Mouse (Mus musculus) intestine, embryonic 15.5 days (tissue): ENCODE results near the gene Zfp644. TPM values are rescaled to one million over a fixed set of nuclear protein-coding genes. Genes with fewer than 3 reads are reported as not detected.

ENCODE experiments used
- ATAC-seq: fragments of 200-750 bp; cut with Nextera tagmentation; 2 replicates; pipeline ENCODE4 v1.8.0; 2017; ENCODE audit warnings: moderate TSS enrichment, moderate library complexity
- H3K27ac ChIP-seq: fragments of 300-500 bp; sonication (generic); 2 replicates; pipeline ENCODE4 v1.5.1; 2015; ENCODE audit warnings: mild to moderate bottlenecking, inconsistent platforms
- H3K27me3 ChIP-seq: fragments of 300-500 bp; sonication (generic); replicated peaks from 2 replicates; pipeline ENCODE4 v1.6.1; 2015; ENCODE audit warnings: inconsistent platforms
- H3K36me3 ChIP-seq: fragments of 300-500 bp; sonication (generic); 2 replicates; pipeline ENCODE4 v1.6.1; 2015; ENCODE audit warnings: inconsistent platforms
- H3K4me1 ChIP-seq: fragments of 300-500 bp; sonication (generic); replicated peaks from 2 replicates; pipeline ENCODE4 v1.6.1; 2015; ENCODE audit warnings: inconsistent platforms
- H3K4me2 ChIP-seq: fragments of 300-500 bp; sonication (generic); replicated peaks from 2 replicates; pipeline ENCODE4 v1.6.1; 2015; ENCODE audit warnings: mild to moderate bottlenecking, inconsistent platforms
- H3K4me3 ChIP-seq: fragments of 300-500 bp; sonication (generic); replicated peaks from 2 replicates; pipeline ENCODE4 v1.5.1; 2015; ENCODE audit warnings: inconsistent platforms
- H3K9ac ChIP-seq: fragments of 300-500 bp; sonication (generic); 2 replicates; pipeline ENCODE4 v1.6.1; 2015; ENCODE audit warnings: inconsistent platforms
- H3K9me3 ChIP-seq: fragments of 300-500 bp; sonication (generic); 2 replicates; pipeline ENCODE4 v1.6.1; 2016; ENCODE audit warnings: inconsistent platforms
- WGBS: fragments of 180-500 bp; shearing (Covaris S2); methylation state at CpG from one replicate; pipeline ENCODE4 v1.1.7; 2015; 5-methylcytosine and 5-hydroxymethylcytosine counted together
- polyA plus RNA-seq: library from polyadenylated mRNA; unstranded; fragments of >200 nt; fragmentation: Nextera tagmentation; extraction: Ambion mirVana; gene quantifications from 2 replicates; pipeline ENCODE4 v1.2.1, GENCODE M21; 2015

Zfp644 gene
- 41.8 and 55.7 TPM in 2 replicates for polyA plus RNA-seq

DNA sequence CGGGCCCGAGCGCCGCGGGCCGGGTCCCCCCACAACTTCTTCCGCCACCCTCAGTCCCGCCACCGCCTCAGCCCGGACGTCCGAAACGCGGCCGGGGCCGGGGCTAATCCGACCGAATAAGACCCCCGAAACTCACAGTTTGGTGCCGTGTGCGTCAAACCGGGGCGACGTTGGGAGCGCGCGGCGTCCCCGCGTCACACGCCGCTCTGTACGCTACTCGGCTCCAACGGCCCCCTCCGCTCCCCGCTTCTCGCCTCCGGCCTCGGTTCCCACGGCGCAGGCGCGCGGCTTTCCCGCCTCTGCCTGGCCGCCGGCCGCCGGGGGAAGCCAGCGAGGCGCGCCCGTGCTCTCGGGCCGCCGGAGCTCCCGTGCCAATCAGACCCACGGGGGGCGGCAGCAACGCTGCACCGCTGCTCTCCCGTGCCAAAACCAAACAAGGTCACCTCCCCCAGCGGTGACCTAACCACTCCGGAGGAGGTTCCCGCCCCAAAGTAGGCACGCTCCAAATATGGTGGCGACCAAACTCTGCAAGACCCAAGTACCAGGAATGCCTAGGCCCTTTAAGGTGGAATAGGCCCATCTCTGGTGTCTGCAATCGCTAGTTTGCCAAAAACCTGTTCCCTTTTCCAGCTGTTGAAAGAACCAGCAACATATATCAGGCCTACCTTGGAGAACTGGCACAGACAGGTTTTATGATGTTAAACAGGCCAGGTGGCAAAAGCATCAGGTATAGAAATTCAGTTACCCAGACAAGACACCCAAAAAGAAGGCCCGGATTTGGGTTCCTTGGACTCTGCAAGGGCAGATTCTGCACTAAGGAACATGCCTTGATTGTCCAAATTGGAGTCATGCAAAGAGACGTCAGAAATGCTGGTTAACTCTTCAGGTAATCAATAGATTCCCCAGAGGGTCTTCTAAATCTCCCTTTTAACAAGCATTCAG, at the start of gene Zfp644:
TSS of gene Zfp644 (minus strand) at position 892 of the 942 bp plus-strand sequence.
- Histone ChIP-seq H3K27me3 (no peaks in the 10 kb centered on the region), H3K9ac (peak within 1 kb of the TSS; percentile 99), H3K36me3 (no peaks in the 10 kb centered on the region), H3K4me1 (peaks cover 9% of the 10 kb centered on the region; the same call in 1 of the 2 replicates), H3K4me2 (peak within 1 kb of the TSS; percentile 76), H3K27ac (peak within 1 kb of the TSS; percentile 99), H3K9me3 (no peaks in the 10 kb centered on the region), H3K4me3 (peak within 1 kb of the TSS; percentile 91)
- peak; percentile 95 for ATAC-seq
- 2% methylated on average over 71 of the region's 71 CpGs for WGBS

DNA sequence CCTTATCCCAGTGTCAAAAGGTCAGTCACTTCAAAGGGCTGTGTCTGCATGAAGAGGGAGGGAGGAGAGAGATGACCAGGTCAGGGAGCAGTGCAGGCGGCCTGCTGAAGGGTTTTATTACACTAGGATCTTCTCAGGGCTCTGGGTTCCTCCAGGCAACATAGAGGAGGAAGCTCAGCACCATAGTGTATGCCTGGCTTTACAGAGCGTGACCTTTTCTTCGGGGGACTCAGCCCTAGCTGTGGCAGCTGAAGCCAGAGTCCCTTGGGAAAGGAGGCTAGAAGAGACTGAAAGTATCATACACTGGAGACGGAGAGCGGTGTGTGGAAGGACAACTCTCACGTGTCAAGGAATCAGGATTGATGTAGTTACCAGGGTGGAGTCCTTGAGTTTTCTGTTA, 42.6 kb upstream of the Zfp644 start:
- H3K9me3 ChIP-seq = no peaks in the 10 kb centered on the region
- WGBS = 39% methylated on average over 6 of the region's 6 CpGs
- H3K36me3 ChIP-seq = no peaks in the 10 kb centered on the region
- ATAC-seq = no peak
- H3K27me3 ChIP-seq = no peaks in the 10 kb centered on the region
- no peak overlapping the region for H3K27ac ChIP-seq
- no peak overlapping the region for H3K9ac ChIP-seq
- no peak overlapping the region for H3K4me2 ChIP-seq
- H3K4me1 ChIP-seq = no peaks in the 10 kb centered on the region
- H3K4me3 ChIP-seq = no peak overlapping the region

DNA sequence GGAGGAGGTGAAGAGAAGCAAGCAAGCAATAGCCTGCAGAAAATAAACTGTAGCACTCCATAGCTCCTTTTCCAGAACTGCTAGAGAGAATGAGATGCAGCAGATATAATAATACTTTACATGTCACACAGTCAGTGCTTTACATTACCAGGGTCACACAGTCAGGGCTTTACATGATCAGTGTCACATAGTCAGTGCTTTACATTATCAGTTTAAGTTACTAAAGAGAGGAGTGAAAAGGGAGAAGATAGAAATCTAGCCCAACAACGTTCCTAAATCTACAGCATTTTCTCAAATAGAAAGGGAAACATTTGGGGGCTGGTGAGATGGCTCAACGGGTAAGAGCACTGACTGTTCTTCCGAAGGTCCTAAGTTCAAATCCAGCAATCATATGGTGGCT, 26.4 kb upstream of the Zfp644 start:
- no peak overlapping the region for H3K9ac ChIP-seq
- H3K36me3 ChIP-seq = no peaks in the 10 kb centered on the region
- no peak for ATAC-seq
- H3K4me3 ChIP-seq = no peak overlapping the region
- no peak overlapping the region for H3K4me2 ChIP-seq
- no peaks in the 10 kb centered on the region for H3K4me1 ChIP-seq
- WGBS = 90% methylated on average over 3 of the region's 3 CpGs
- no peaks in the 10 kb centered on the region for H3K27me3 ChIP-seq
- no peak overlapping the region for H3K27ac ChIP-seq
- no peaks in the 10 kb centered on the region for H3K9me3 ChIP-seq

DNA sequence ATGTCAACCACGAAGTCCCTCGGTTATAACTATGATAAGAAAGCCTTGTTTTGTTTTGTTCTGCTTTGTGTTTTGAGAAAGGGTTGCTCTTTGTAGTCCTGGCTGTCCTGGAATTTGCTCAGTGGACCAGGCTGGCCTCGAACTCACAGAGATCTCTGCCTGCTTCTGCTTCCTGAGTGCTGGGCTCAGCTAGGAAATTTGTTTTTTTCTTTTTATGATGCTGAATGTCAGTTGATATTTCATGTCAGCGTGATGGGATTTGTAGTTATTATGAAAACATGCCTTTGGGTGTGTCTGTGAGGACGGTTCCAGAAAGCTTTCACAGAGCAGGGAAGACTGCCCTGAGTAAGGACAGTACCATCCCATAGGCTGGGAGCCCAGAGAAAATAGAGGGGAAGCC, 25.7 kb upstream of the Zfp644 start:
- Histone ChIP-seq H3K4me3 (no peak overlapping the region), H3K4me1 (no peaks in the 10 kb centered on the region), H3K27ac (no peak overlapping the region), H3K27me3 (no peaks in the 10 kb centered on the region), H3K9me3 (no peaks in the 10 kb centered on the region), H3K36me3 (no peaks in the 10 kb centered on the region), H3K9ac (no peak overlapping the region), H3K4me2 (no peak overlapping the region)
- WGBS = 70% methylated on average over 5 of the region's 5 CpGs
- no peak for ATAC-seq

DNA sequence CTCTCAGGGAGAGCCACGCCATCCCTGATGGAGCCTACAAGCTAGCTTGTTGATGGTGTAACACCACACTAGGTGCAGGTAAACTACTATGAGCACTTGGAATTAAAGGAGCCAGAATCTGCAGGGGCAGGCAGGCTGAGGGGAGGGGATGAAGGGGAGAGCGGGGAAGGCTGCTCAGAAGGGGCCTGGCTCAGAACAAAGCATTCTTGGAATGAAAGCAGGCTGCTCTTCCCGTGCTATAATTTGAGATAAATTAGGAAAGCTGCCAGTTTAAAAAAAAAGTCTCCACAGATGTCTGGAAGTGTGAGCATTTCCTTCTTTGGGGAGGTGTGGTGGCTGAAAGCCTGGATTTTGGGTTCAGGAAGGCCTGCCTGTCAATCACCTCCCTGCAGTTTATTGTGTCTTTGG, 14.8 kb upstream of the Zfp644 start:
- ATAC-seq = peak; percentile 68
- no peak overlapping the region for H3K4me3 ChIP-seq
- no peak overlapping the region for H3K9ac ChIP-seq
- H3K27ac ChIP-seq = 0 out of 2 replicates have a peak overlapping the region, but pooled peaks have one; percentile 36
- H3K9me3 ChIP-seq = no peaks in the 10 kb centered on the region
- no peaks in the 10 kb centered on the region for H3K36me3 ChIP-seq
- H3K4me1 ChIP-seq = peaks cover 10% of the 10 kb centered on the region; the same call in 1 of the 2 replicates
- H3K4me2 ChIP-seq = no peak overlapping the region
- H3K27me3 ChIP-seq = no peaks in the 10 kb centered on the region
- WGBS = 40% methylated on average over 3 of the region's 3 CpGs

DNA sequence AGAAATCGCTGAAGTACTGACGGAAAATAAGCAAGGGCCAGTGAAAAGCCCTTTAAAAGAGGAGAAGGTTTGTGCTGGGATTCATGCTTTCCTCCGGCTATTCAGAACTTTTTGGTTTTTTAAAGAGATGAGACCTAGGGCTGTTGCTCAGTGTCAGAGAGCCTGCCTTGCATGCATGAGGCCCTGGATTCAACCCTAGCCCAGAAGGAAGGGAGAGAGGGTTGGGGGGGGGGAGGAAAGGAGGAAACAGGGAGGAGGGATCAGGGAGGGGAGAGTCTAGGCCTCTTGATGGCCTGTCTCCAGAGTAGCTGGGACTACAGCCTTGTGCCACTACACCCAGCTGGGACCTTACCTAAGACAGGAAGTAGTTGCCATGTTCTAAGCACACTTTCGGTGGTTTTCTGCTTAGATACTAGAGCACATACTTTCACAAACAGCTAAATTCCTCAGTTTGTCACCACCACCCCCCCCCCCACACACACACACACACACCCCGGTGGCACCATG, 14.2 kb upstream of the Zfp644 start:
- WGBS = 80% methylated on average over 5 of the region's 5 CpGs
- 0 out of 2 replicates have a peak overlapping the region, but pooled peaks have one; percentile 36 for H3K27ac ChIP-seq
- H3K4me3 ChIP-seq = no peak overlapping the region
- no peaks in the 10 kb centered on the region for H3K36me3 ChIP-seq
- H3K4me1 ChIP-seq = peaks cover 10% of the 10 kb centered on the region; the same call in 1 of the 2 replicates
- H3K27me3 ChIP-seq = no peaks in the 10 kb centered on the region
- no peak overlapping the region for H3K4me2 ChIP-seq
- H3K9ac ChIP-seq = no peak overlapping the region
- peak; percentile 56; the same call in 1 of the 2 replicates for ATAC-seq
- H3K9me3 ChIP-seq = no peaks in the 10 kb centered on the region

DNA sequence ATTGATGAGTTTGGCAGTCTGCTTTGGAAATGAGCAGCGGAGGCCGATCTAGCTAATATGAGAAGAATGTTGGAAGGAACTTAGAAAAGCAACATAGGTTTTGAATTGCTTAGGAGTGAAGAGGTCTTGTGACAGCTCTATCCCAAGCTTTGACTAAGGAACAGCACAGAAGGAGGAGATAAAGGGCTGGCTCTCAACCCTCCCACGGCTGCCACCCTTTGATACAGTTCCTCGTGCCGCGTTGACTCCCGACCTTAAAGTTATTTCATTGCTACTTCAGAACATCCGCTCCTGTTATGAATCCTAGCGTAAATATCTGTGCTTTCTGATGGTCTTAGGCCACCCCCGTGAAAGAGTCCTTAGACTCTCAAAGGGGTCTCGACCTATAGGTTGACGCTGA, 13.5 kb upstream of the Zfp644 start:
- ATAC-seq = no peak
- Histone ChIP-seq H3K9me3 (no peaks in the 10 kb centered on the region), H3K4me1 (peaks cover 10% of the 10 kb centered on the region; the same call in 1 of the 2 replicates), H3K36me3 (no peaks in the 10 kb centered on the region), H3K4me2 (no peak overlapping the region), H3K27me3 (no peaks in the 10 kb centered on the region), H3K4me3 (no peak overlapping the region), H3K9ac (no peak overlapping the region), H3K27ac (no peak overlapping the region)
- 67% methylated on average over 12 of the region's 12 CpGs for WGBS

DNA sequence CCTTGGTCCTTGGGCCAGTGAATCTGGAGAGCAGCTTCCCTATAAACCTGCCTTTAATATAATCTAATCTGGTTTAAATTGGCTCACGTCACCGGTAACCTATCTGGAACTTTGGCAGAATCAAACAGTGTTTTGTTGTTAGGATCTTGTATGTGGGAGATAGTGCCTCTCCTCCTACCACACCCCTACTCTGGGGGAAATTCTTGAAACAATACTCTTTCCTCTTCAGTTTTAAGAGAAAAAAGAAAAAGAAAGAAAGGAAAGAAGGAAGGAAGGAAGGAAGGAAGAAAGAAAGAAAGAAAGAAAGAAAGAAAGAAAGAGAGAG, 13.0 kb upstream of the Zfp644 start:
- Histone ChIP-seq H3K4me2 (peak overlapping the region; percentile 31; the same call in 1 of the 2 replicates), H3K9ac (no peak overlapping the region)
- 47% methylated on average over 2 of the region's 2 CpGs for WGBS

DNA sequence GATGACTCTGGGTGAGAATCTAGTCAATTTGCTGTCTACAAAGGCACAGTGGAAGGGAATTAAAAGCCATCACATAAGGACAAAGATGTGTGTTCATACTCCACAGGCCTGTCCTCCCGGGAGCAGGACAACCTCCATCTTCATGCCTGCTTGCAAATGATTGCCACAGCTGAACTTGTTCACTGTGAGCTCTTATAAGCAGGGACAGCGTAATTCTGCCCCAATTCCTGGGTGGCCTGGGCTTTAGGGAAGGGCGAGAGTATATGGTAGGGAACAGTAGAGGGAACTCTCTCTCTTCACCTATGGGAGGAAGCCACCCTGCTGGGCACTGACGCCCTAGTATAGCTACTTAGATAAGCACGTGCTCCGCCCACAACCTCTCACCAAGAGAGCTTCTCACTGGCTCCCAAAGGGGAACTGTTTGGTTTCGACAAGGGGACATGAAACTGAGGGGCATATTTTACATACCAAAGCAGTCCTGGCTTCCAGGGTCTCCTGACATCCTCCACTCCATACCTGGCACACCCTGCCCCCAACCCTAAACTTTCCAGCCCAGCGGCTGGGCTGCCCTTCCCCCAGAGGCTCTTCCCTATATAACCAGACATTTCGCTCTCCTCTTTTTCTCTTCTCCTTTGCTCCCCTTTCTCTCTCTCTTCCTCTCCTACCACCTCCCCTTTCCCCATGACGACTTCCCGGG, 12.4 kb upstream of the Zfp644 start:
- no peak overlapping the region for H3K27ac ChIP-seq
- H3K4me3 ChIP-seq = no peak overlapping the region
- H3K4me2 ChIP-seq = peak overlapping the region; percentile 31; the same call in 1 of the 2 replicates
- peaks cover 10% of the 10 kb centered on the region; the same call in 1 of the 2 replicates for H3K4me1 ChIP-seq
- ATAC-seq = peak; percentile 79
- H3K9ac ChIP-seq = no peak overlapping the region
- no peaks in the 10 kb centered on the region for H3K36me3 ChIP-seq
- no peaks in the 10 kb centered on the region for H3K27me3 ChIP-seq
- WGBS = 40% methylated on average over 11 of the region's 11 CpGs
- no peaks in the 10 kb centered on the region for H3K9me3 ChIP-seq

More for the DNA sequence above, 13.0 kb upstream of the Zfp644 start:
- Histone ChIP-seq H3K4me3 (no peak overlapping the region), H3K36me3 (no peaks in the 10 kb centered on the region), H3K27me3 (no peaks in the 10 kb centered on the region), H3K4me1 (peaks cover 10% of the 10 kb centered on the region; the same call in 1 of the 2 replicates), H3K27ac (no peak overlapping the region), H3K9me3 (no peaks in the 10 kb centered on the region)
- ATAC-seq = no peak

DNA sequence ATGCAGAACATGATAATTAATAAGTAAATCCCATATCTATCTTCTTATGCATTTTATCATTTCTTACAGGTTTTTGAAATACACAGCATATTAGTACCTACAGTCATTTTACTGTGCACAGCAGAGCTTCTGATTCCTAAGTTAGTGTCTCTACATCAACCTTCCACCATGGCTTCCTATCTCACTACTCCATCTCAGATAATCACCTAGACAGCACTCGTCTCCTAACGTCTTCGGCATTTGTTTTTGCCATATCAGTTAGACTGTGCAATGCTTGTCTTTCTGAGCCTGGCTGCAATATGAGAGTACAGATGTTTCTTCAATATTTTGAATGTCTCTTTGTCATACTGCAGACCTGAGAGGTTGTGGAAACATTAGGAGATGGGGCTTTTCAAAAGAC, 9.3 kb upstream of the Zfp644 start:
- Histone ChIP-seq H3K36me3 (no peaks in the 10 kb centered on the region), H3K27me3 (no peaks in the 10 kb centered on the region), H3K9ac (no peak overlapping the region), H3K4me1 (0 out of 2 replicates have a peak, but pooled peaks cover 6% of the 10 kb centered on the region), H3K9me3 (no peaks in the 10 kb centered on the region), H3K4me3 (no peak overlapping the region), H3K27ac (no peak overlapping the region), H3K4me2 (no peak overlapping the region)
- 86% methylated on average over 3 of the region's 3 CpGs for WGBS
- ATAC-seq = no peak

DNA sequence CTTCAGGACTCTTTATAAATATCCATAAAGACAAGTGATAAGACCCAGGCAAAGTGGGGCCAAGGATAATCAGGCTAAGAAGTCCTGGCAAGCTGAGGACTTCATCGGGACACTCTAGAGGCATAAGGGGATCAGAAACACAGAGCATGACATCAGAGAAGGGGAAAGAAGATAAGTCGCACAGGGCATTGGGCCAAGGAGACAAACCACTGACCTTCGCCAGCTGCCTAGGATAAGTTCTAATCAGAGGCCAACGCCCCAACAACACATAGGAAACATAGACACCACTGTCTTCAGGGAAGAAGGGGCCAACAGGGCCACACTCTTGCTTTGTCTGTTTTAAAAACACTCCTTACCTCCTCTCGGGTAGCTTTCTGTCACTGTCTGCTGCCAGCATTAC, 8.1 kb upstream of the Zfp644 start:
- H3K9ac ChIP-seq = no peak overlapping the region
- no peaks in the 10 kb centered on the region for H3K27me3 ChIP-seq
- H3K4me2 ChIP-seq = no peak overlapping the region
- no peak overlapping the region for H3K27ac ChIP-seq
- H3K36me3 ChIP-seq = no peaks in the 10 kb centered on the region
- peak; percentile 34; the same call in 1 of the 2 replicates for ATAC-seq
- H3K4me1 ChIP-seq = 0 out of 2 replicates have a peak, but pooled peaks cover 4% of the 10 kb centered on the region
- no peak overlapping the region for H3K4me3 ChIP-seq
- 68% methylated on average over 5 of the region's 5 CpGs for WGBS
- no peaks in the 10 kb centered on the region for H3K9me3 ChIP-seq
